Mouse (Mus musculus) heart, embryonic 15.5 days (tissue): ENCODE data around the gene Vstm5. TPM values are rescaled to one million over a fixed set of nuclear protein-coding genes. Genes with fewer than 3 reads are reported as not detected.
"Not testable (repeated sequence)": the region's sequence is repeated elsewhere in the genome, so short reads cannot be mapped to it uniquely, and the experiment has no call there.

ENCODE experiments used
- ATAC-seq: fragments of 200-750 bp; cut with Nextera tagmentation; replicated peaks from 2 replicates; pipeline ENCODE4 v1.8.0; 2017; ENCODE audit warnings: low read depth, moderate TSS enrichment; ENCODE audit not compliant: insufficient number of reproducible peaks, insufficient read depth, low FRiP score
- H3K27ac ChIP-seq: fragments of 300-500 bp; sonication (generic); 2 replicates; pipeline ENCODE4 v1.5.1; 2015; ENCODE audit warnings: mild to moderate bottlenecking, inconsistent platforms
- H3K27me3 ChIP-seq: fragments of 300-500 bp; sonication (generic); 2 replicates; pipeline ENCODE4 v1.6.1; 2015; ENCODE audit warnings: inconsistent platforms
- H3K36me3 ChIP-seq: fragments of 300-500 bp; sonication (generic); 2 replicates; pipeline ENCODE4 v1.6.1; 2015; ENCODE audit warnings: mild to moderate bottlenecking, inconsistent platforms
- H3K4me1 ChIP-seq: fragments of 300-500 bp; sonication (generic); replicated peaks from 2 replicates; pipeline ENCODE4 v1.6.1; 2015; ENCODE audit warnings: inconsistent platforms
- H3K4me2 ChIP-seq: fragments of 300-500 bp; sonication (generic); 2 replicates; pipeline ENCODE4 v1.6.1; 2015; ENCODE audit warnings: inconsistent platforms, mild to moderate bottlenecking, moderate library complexity
- H3K4me3 ChIP-seq: fragments of 300-500 bp; sonication (generic); 2 replicates; pipeline ENCODE4 v1.5.1; 2015; ENCODE audit warnings: mild to moderate bottlenecking, inconsistent platforms
- H3K9ac ChIP-seq: fragments of 300-500 bp; sonication (generic); 2 replicates; pipeline ENCODE4 v1.6.1; 2015; ENCODE audit warnings: mild to moderate bottlenecking, inconsistent platforms
- H3K9me3 ChIP-seq: fragments of 300-500 bp; sonication (generic); replicated peaks from 2 replicates; pipeline ENCODE4 v1.6.1; 2016; ENCODE audit warnings: inconsistent platforms
- WGBS: fragments of 180-500 bp; shearing (Covaris S2); methylation state at CpG from one replicate; pipeline ENCODE4 v1.1.7; 2015; ENCODE audit warnings: mixed read lengths; 5-methylcytosine and 5-hydroxymethylcytosine counted together
- polyA plus RNA-seq: library from polyadenylated mRNA; unstranded; fragments of >200 nt; fragmentation: Nextera tagmentation; extraction: Ambion mirVana; gene quantifications from 2 replicates; pipeline ENCODE4 v1.2.1, GENCODE M21; 2015

The Vstm5 gene
- 1.5 and 2.3 TPM in 2 replicates for polyA plus RNA-seq

GRCm38 (mm10) chr9:15239042-15239925, at the start of gene Vstm5:
Gene Vstm5 (plus strand): TSS chr9:15239045.
- peak within 1 kb of the TSS; percentile 60 for H3K4me3 ChIP-seq
- H3K27me3 ChIP-seq: 0 out of 2 replicates have a peak, but pooled peaks cover 2% of the 10 kb centered on the region
- no peaks in the 10 kb centered on the region for H3K9me3 ChIP-seq
- H3K4me2 ChIP-seq: peak within 1 kb of the TSS; percentile 97
- no peaks in the 10 kb centered on the region for H3K36me3 ChIP-seq
- peak within 1 kb of the TSS; percentile 62 for H3K9ac ChIP-seq
- peak; percentile 54 for ATAC-seq
- H3K4me1 ChIP-seq: peaks cover 24% of the 10 kb centered on the region
- H3K27ac ChIP-seq: peak within 1 kb of the TSS; percentile 68
- WGBS: 5% methylated on average over 35 of the region's 35 CpGs

- not testable (repeated sequence) for H3K36me3 ChIP-seq, H3K27ac ChIP-seq, H3K4me2 ChIP-seq, H3K9ac ChIP-seq, H3K27me3 ChIP-seq, H3K9me3 ChIP-seq, H3K4me3 ChIP-seq, H3K4me1 ChIP-seq, ATAC-seq
- 52% methylated on average over 10 of the region's 10 CpGs for WGBS
Measured at GRCm38 (mm10) chr9:15194806-15195205, 44.0 kb upstream of the Vstm5 start.

GRCm38 (mm10) chr9:15206631-15207030, 32.2 kb upstream of the Vstm5 start:
- Histone ChIP-seq H3K27me3 (no peaks in the 10 kb centered on the region), H3K9me3 (no peaks in the 10 kb centered on the region), H3K4me3 (no peak overlapping the region), H3K9ac (no peak overlapping the region), H3K27ac (no peak overlapping the region), H3K4me1 (no peaks in the 10 kb centered on the region), H3K36me3 (no peaks in the 10 kb centered on the region), H3K4me2 (no peak overlapping the region)
- 88% methylated on average over 4 of the region's 4 CpGs for WGBS
- no peak for ATAC-seq

GRCm38 (mm10) chr9:15209320-15209719, 29.5 kb upstream of the Vstm5 start:
- Histone ChIP-seq H3K4me3 (no peak overlapping the region), H3K9ac (no peak overlapping the region), H3K4me2 (no peak overlapping the region), H3K9me3 (no peaks in the 10 kb centered on the region), H3K36me3 (no peaks in the 10 kb centered on the region), H3K27ac (no peak overlapping the region), H3K27me3 (no peaks in the 10 kb centered on the region), H3K4me1 (no peaks in the 10 kb centered on the region)
- WGBS: 49% methylated on average over 2 of the region's 2 CpGs
- no peak for ATAC-seq

GRCm38 (mm10) chr9:15211876-15212275, 27.0 kb upstream of the Vstm5 start:
- no peak overlapping the region for H3K4me3 ChIP-seq
- H3K9me3 ChIP-seq: no peaks in the 10 kb centered on the region
- no peaks in the 10 kb centered on the region for H3K36me3 ChIP-seq
- H3K27me3 ChIP-seq: no peaks in the 10 kb centered on the region
- 73% methylated on average over 3 of the region's 3 CpGs for WGBS
- no peak overlapping the region for H3K9ac ChIP-seq
- H3K4me1 ChIP-seq: no peaks in the 10 kb centered on the region
- no peak for ATAC-seq
- H3K4me2 ChIP-seq: no peak overlapping the region
- H3K27ac ChIP-seq: no peak overlapping the region

- no peak for ATAC-seq
- 69% methylated on average over 1 of the region's 1 CpGs for WGBS
- H3K27ac ChIP-seq: no peak overlapping the region
Measured at GRCm38 (mm10) chr9:15213695-15214094, 25.1 kb upstream of the Vstm5 start.

GRCm38 (mm10) chr9:15224912-15225311, 13.9 kb upstream of the Vstm5 start:
- H3K9me3 ChIP-seq: 0 out of 2 replicates have a peak, but pooled peaks cover 2% of the 10 kb centered on the region
- no peaks in the 10 kb centered on the region for H3K27me3 ChIP-seq
- H3K36me3 ChIP-seq: no peaks in the 10 kb centered on the region
- no peak overlapping the region for H3K27ac ChIP-seq
- H3K4me1 ChIP-seq: no peaks in the 10 kb centered on the region
- no peak overlapping the region for H3K4me3 ChIP-seq
- no peak for ATAC-seq
- 34% methylated on average over 2 of the region's 2 CpGs for WGBS
- no peak overlapping the region for H3K4me2 ChIP-seq
- H3K9ac ChIP-seq: no peak overlapping the region

More at GRCm38 (mm10) chr9:15213695-15214094, 25.1 kb upstream of the Vstm5 start:
- Histone ChIP-seq H3K27me3 (no peaks in the 10 kb centered on the region), H3K4me3 (no peak overlapping the region), H3K9me3 (no peaks in the 10 kb centered on the region), H3K4me2 (no peak overlapping the region), H3K4me1 (no peaks in the 10 kb centered on the region), H3K36me3 (no peaks in the 10 kb centered on the region), H3K9ac (no peak overlapping the region)

- no peak for ATAC-seq
- no peak overlapping the region for H3K27ac ChIP-seq
- no peaks in the 10 kb centered on the region for H3K9me3 ChIP-seq
- 0 out of 2 replicates have a peak, but pooled peaks cover 2% of the 10 kb centered on the region for H3K27me3 ChIP-seq
- 0 out of 2 replicates have a peak, but pooled peaks cover 1% of the 10 kb centered on the region for H3K4me1 ChIP-seq
- no peak overlapping the region for H3K4me2 ChIP-seq
- H3K4me3 ChIP-seq: no peak overlapping the region
- no peak overlapping the region for H3K9ac ChIP-seq
- 83% methylated on average over 3 of the region's 3 CpGs for WGBS
- no peaks in the 10 kb centered on the region for H3K36me3 ChIP-seq
Measured at GRCm38 (mm10) chr9:15232445-15232844, 6.4 kb upstream of the Vstm5 start.

- Histone ChIP-seq H3K36me3 (no peaks in the 10 kb centered on the region), H3K4me2 (no peak overlapping the region), H3K27me3 (0 out of 2 replicates have a peak, but pooled peaks cover 2% of the 10 kb centered on the region), H3K4me1 (peaks cover 13% of the 10 kb centered on the region), H3K27ac (no peak overlapping the region), H3K4me3 (no peak overlapping the region), H3K9ac (no peak overlapping the region), H3K9me3 (no peaks in the 10 kb centered on the region)
- ATAC-seq: no peak
- WGBS: 65% methylated on average over 1 of the region's 1 CpGs
Measured at GRCm38 (mm10) chr9:15233604-15234003, 5.2 kb upstream of the Vstm5 start.

- ATAC-seq: no peak
- H3K9ac ChIP-seq: no peak overlapping the region
- H3K27me3 ChIP-seq: 0 out of 2 replicates have a peak, but pooled peaks cover 2% of the 10 kb centered on the region
- no peaks in the 10 kb centered on the region for H3K36me3 ChIP-seq
- no peak overlapping the region for H3K4me2 ChIP-seq
- no peaks in the 10 kb centered on the region for H3K9me3 ChIP-seq
- WGBS: 76% methylated on average over 3 of the region's 3 CpGs
- no peak overlapping the region for H3K27ac ChIP-seq
- H3K4me3 ChIP-seq: no peak overlapping the region
- H3K4me1 ChIP-seq: peaks cover 24% of the 10 kb centered on the region
Measured at GRCm38 (mm10) chr9:15235986-15236385, 2.9 kb upstream of the Vstm5 start.

GRCm38 (mm10) chr9:15237516-15238296, 1.1 kb upstream of the Vstm5 start:
- no peak overlapping the region for H3K4me3 ChIP-seq
- H3K36me3 ChIP-seq: no peaks in the 10 kb centered on the region
- peak overlapping the region; percentile 54; the same call in 1 of the 2 replicates for H3K27ac ChIP-seq
- WGBS: 48% methylated on average over 14 of the region's 14 CpGs
- H3K4me1 ChIP-seq: peaks cover 24% of the 10 kb centered on the region
- no peak for ATAC-seq
- H3K27me3 ChIP-seq: 0 out of 2 replicates have a peak, but pooled peaks cover 2% of the 10 kb centered on the region
- peak overlapping the region; percentile 97; the same call in 1 of the 2 replicates for H3K4me2 ChIP-seq
- no peak overlapping the region for H3K9ac ChIP-seq
- H3K9me3 ChIP-seq: no peaks in the 10 kb centered on the region
